Mouse (Mus musculus): ENCODE measurements around the gene Ttc22.

GRCm38 (mm10) chr4:106575022-106575421 lies 47.2 kb upstream of the Ttc22 start:
- TF ChIP-seq CTCF (IDR thresholded peaks at IDR 0.05; ENCODE audit: control insufficient read depth, insufficient read depth, insufficient read length) = no peak
- TF ChIP-seq USF1 (IDR thresholded peaks at IDR 0.05; ENCODE audit: low read depth) = no peak
- no peak for TF ChIP-seq MAX (IDR thresholded peaks at IDR 0.05)
- no peak for TF ChIP-seq MYOD1 (IDR thresholded peaks at IDR 0.05; ENCODE audit: control insufficient read depth, insufficient read length, low read depth)
- TF ChIP-seq FOSL1 (IDR thresholded peaks at IDR 0.05; ENCODE audit: insufficient read depth, low read length, poor library complexity, severe bottlenecking) = no peak

Data from C2C12 (cell line).